Mouse (Mus musculus) stomach, embryonic 16.5 days (tissue): ENCODE measurements at regions not wholly inside any gene's neighbourhood (a gene's known extent, or its start where the extent isn't known, plus 50 kb on each side); places are given as distances from the start of the nearest gene placed in this dataset.

Source experiments
- ATAC-seq: fragments of 200-750 bp; cut with Nextera tagmentation; 2 replicates; pipeline ENCODE4 v1.8.0; 2017; ENCODE audit warnings: moderate number of reproducible peaks, moderate TSS enrichment; ENCODE audit not compliant: insufficient read depth, low FRiP score
- H3K27ac ChIP-seq: fragments of 300-500 bp; sonication (generic); 2 replicates; pipeline ENCODE4 v1.5.1; 2014; ENCODE audit warnings: low read length
- H3K27me3 ChIP-seq: fragments of 300-500 bp; sonication (generic); 2 replicates; pipeline ENCODE4 v1.6.1; 2014; ENCODE audit warnings: low read length, control low read depth, mixed read lengths; ENCODE audit not compliant: control insufficient read depth, insufficient read depth
- H3K36me3 ChIP-seq: fragments of 300-500 bp; sonication (generic); 2 replicates; pipeline ENCODE4 v1.6.1; 2014; ENCODE audit warnings: low read length; ENCODE audit not compliant: control insufficient read depth, insufficient read depth
- H3K4me1 ChIP-seq: fragments of 300-500 bp; sonication (generic); 2 replicates; pipeline ENCODE4 v1.6.1; 2014; ENCODE audit warnings: low read length, control low read depth, mixed read lengths; ENCODE audit not compliant: control insufficient read depth, insufficient read depth
- H3K4me2 ChIP-seq: fragments of 300-500 bp; sonication (generic); 2 replicates; pipeline ENCODE4 v1.6.1; 2014; ENCODE audit warnings: low read depth, low read length, mixed read lengths
- H3K4me3 ChIP-seq: fragments of 300-500 bp; sonication (generic); replicated peaks from 2 replicates; pipeline ENCODE4 v1.5.1; 2014; ENCODE audit warnings: mild to moderate bottlenecking, low read length
- H3K9ac ChIP-seq: fragments of 300-500 bp; sonication (generic); 2 replicates; pipeline ENCODE4 v1.6.1; 2014; ENCODE audit warnings: low read length
- H3K9me3 ChIP-seq: fragments of 300-500 bp; sonication (generic); replicated peaks from 2 replicates; pipeline ENCODE4 v1.6.1; 2016; ENCODE audit warnings: low read length, control low read depth; ENCODE audit not compliant: control insufficient read depth
- WGBS: fragments of 180-500 bp; shearing (Covaris S2); extraction: QIAGEN DNeasy Blood & Tissue Kit; methylation state at CpG from one replicate; pipeline ENCODE4 v1.1.7; 2014; 5-methylcytosine and 5-hydroxymethylcytosine counted together

GRCm38 (mm10) chr13:38772996-38773395 is 114.1 kb upstream of the Eef1e1 start:
- ATAC-seq = no peak
- Histone ChIP-seq H3K27me3 (no peaks in the 10 kb centered on the region), H3K36me3 (no peaks in the 10 kb centered on the region), H3K27ac (no peak overlapping the region), H3K9ac (no peak overlapping the region), H3K9me3 (no peaks in the 10 kb centered on the region), H3K4me3 (no peak overlapping the region), H3K4me2 (no peak overlapping the region), H3K4me1 (no peaks in the 10 kb centered on the region)
- 37% methylated on average over 6 of the region's 6 CpGs for WGBS

GRCm38 (mm10) chr13:38766133-38766532 is 107.3 kb upstream of the Eef1e1 start:
- H3K9ac ChIP-seq = no peak overlapping the region
- no peak overlapping the region for H3K4me2 ChIP-seq
- no peaks in the 10 kb centered on the region for H3K27me3 ChIP-seq
- no peak for ATAC-seq
- no peak overlapping the region for H3K4me3 ChIP-seq
- no peak overlapping the region for H3K27ac ChIP-seq
- 32% methylated on average over 4 of the region's 4 CpGs for WGBS
- no peaks in the 10 kb centered on the region for H3K9me3 ChIP-seq
- H3K4me1 ChIP-seq = no peaks in the 10 kb centered on the region
- H3K36me3 ChIP-seq = no peaks in the 10 kb centered on the region

GRCm38 (mm10) chr13:38760261-38760660 is 101.4 kb upstream of the Eef1e1 start:
- no peak overlapping the region for H3K9ac ChIP-seq
- H3K36me3 ChIP-seq = no peaks in the 10 kb centered on the region
- no peak overlapping the region for H3K4me3 ChIP-seq
- no peak overlapping the region for H3K4me2 ChIP-seq
- no peaks in the 10 kb centered on the region for H3K9me3 ChIP-seq
- no peaks in the 10 kb centered on the region for H3K4me1 ChIP-seq
- ATAC-seq = no peak
- no peak overlapping the region for H3K27ac ChIP-seq
- no peaks in the 10 kb centered on the region for H3K27me3 ChIP-seq
- 82% methylated on average over 3 of the region's 3 CpGs for WGBS

- H3K27ac ChIP-seq = no peak overlapping the region
- H3K9me3 ChIP-seq = no peaks in the 10 kb centered on the region; the same call in 1 of the 2 replicates
- H3K9ac ChIP-seq = no peak overlapping the region
- ATAC-seq = no peak
- WGBS = 85% methylated on average over 11 of the region's 11 CpGs
- no peaks in the 10 kb centered on the region for H3K4me1 ChIP-seq
- H3K27me3 ChIP-seq = no peaks in the 10 kb centered on the region
- H3K4me2 ChIP-seq = no peak overlapping the region
- H3K4me3 ChIP-seq = no peak overlapping the region
- no peaks in the 10 kb centered on the region for H3K36me3 ChIP-seq
Observed at GRCm38 (mm10) chr13:38756629-38757227, 97.9 kb upstream of the Eef1e1 start.

- H3K4me3 ChIP-seq = no peak overlapping the region
- ATAC-seq = no peak
- H3K9ac ChIP-seq = no peak overlapping the region
- no peaks in the 10 kb centered on the region for H3K27me3 ChIP-seq
- no peaks in the 10 kb centered on the region for H3K4me1 ChIP-seq
- H3K4me2 ChIP-seq = no peak overlapping the region
- H3K36me3 ChIP-seq = no peaks in the 10 kb centered on the region
- H3K27ac ChIP-seq = no peak overlapping the region
- 72% methylated on average over 4 of the region's 4 CpGs for WGBS
- H3K9me3 ChIP-seq = no peaks in the 10 kb centered on the region; the same call in 1 of the 2 replicates
Observed at GRCm38 (mm10) chr13:38753722-38754121, 94.9 kb upstream of the Eef1e1 start.

- no peak for ATAC-seq
- H3K27me3 ChIP-seq = no peaks in the 10 kb centered on the region
- no peak overlapping the region for H3K4me3 ChIP-seq
- no peak overlapping the region for H3K4me2 ChIP-seq
- no peaks in the 10 kb centered on the region; the same call in 1 of the 2 replicates for H3K9me3 ChIP-seq
- H3K27ac ChIP-seq = no peak overlapping the region
- H3K36me3 ChIP-seq = no peaks in the 10 kb centered on the region
- 70% methylated on average over 1 of the region's 1 CpGs for WGBS
- no peaks in the 10 kb centered on the region for H3K4me1 ChIP-seq
- no peak overlapping the region for H3K9ac ChIP-seq
Observed at GRCm38 (mm10) chr13:38751876-38752275, 93.0 kb upstream of the Eef1e1 start.

GRCm38 (mm10) chr13:38740066-38740465 is 81.2 kb upstream of the Eef1e1 start:
- 85% methylated on average over 8 of the region's 8 CpGs for WGBS
- ATAC-seq = no peak
- no peak overlapping the region for H3K4me2 ChIP-seq

GRCm38 (mm10) chr13:38736361-38737035 is 77.6 kb upstream of the Eef1e1 start:
- no peak overlapping the region for H3K9ac ChIP-seq
- H3K9me3 ChIP-seq = no peaks in the 10 kb centered on the region
- H3K36me3 ChIP-seq = no peaks in the 10 kb centered on the region
- H3K4me1 ChIP-seq = no peaks in the 10 kb centered on the region
- H3K27me3 ChIP-seq = no peaks in the 10 kb centered on the region
- no peak overlapping the region for H3K4me2 ChIP-seq
- ATAC-seq = peak; percentile 71; the same call in 1 of the 2 replicates
- H3K4me3 ChIP-seq = no peak overlapping the region
- H3K27ac ChIP-seq = no peak overlapping the region
- WGBS = 77% methylated on average over 4 of the region's 4 CpGs

More at GRCm38 (mm10) chr13:38740066-38740465, 81.2 kb upstream of the Eef1e1 start:
- Histone ChIP-seq H3K4me1 (no peaks in the 10 kb centered on the region), H3K9me3 (no peaks in the 10 kb centered on the region), H3K27ac (no peak overlapping the region), H3K36me3 (no peaks in the 10 kb centered on the region), H3K27me3 (no peaks in the 10 kb centered on the region), H3K9ac (no peak overlapping the region), H3K4me3 (no peak overlapping the region)

- no peak for ATAC-seq
- Histone ChIP-seq H3K4me2 (no peak overlapping the region), H3K27me3 (no peaks in the 10 kb centered on the region)
Observed at GRCm38 (mm10) chr13:38735294-38735693, 76.4 kb upstream of the Eef1e1 start.

More at GRCm38 (mm10) chr13:38735294-38735693, 76.4 kb upstream of the Eef1e1 start:
- H3K9me3 ChIP-seq = no peaks in the 10 kb centered on the region
- no peak overlapping the region for H3K4me3 ChIP-seq
- H3K27ac ChIP-seq = no peak overlapping the region
- H3K9ac ChIP-seq = no peak overlapping the region
- 70% methylated on average over 6 of the region's 6 CpGs for WGBS
- H3K36me3 ChIP-seq = no peaks in the 10 kb centered on the region
- no peaks in the 10 kb centered on the region for H3K4me1 ChIP-seq
